Mouse (Mus musculus): ENCODE measurements around the gene Clba1. TPM values are rescaled to one million over a fixed set of nuclear protein-coding genes. Genes with fewer than 3 reads are reported as not detected.

Gene Clba1
- polyA plus RNA-seq, 1 experiment from 2014 or later, result 6.4 TPM

DNA sequence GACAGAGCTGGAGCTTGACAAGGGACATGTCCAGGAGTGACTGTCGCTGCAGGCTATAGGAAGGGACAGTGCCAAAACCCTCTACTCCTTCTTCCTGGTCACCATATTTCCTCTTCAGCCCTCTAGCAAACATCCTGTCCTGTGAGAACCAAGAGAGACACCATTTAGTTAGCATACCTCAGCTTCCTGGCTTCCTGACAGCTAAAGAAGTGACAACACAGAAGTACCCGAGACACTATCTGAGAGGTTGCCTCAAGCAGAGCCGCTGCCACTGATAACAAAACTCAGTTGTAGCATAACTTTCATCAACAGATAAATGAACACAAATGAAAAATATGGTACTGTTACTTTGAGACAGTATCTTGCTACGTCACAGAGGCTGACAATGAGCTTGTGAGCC is 13.2 kb downstream of the Clba1 start:
- ATAC-seq (ENCODE audit: insufficient number of reproducible peaks, low FRiP score, low TSS enrichment, low read depth), result no peak
- H3K27ac ChIP-seq, result no peak overlapping the region
- 77% methylated on average over 4 of the region's 4 CpGs for WGBS

DNA sequence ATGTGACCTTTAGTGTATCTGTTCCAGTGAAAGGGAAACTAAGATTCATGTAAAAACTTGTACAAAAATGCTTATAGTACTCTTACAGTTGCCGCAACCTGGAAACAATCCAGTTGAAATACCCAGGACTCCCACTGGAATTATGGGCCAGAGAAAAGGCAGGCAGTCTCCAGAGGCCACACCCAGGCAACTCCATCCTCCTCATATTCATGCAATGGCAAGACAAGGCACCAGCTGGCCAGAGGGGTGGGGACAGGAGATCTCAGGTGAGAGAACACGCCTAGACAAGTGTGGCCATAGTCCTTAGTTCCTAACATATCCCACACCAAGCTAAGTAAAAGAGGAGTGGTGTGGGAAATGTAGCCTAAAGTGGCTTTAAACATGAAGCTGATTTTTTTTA is 13.9 kb downstream of the Clba1 start:
- WGBS, result 66% methylated on average over 2 of the region's 2 CpGs
- peaks cover 73% of the 10 kb centered on the region for H3K36me3 ChIP-seq
- H3K4me1 ChIP-seq, result peaks cover 33% of the 10 kb centered on the region
- ATAC-seq (ENCODE audit: insufficient number of reproducible peaks, low FRiP score, low TSS enrichment, low read depth), result no peak
- no peak overlapping the region for H3K9ac ChIP-seq
- H3K27me3 ChIP-seq, result no peaks in the 10 kb centered on the region
- no peak overlapping the region for H3K4me3 ChIP-seq
- H3K9me3 ChIP-seq, result no peaks in the 10 kb centered on the region
- H3K27ac ChIP-seq, result 0 out of 2 replicates have a peak overlapping the region, but pooled peaks have one; percentile 51
- no peak overlapping the region for H3K4me2 ChIP-seq

More for the DNA sequence above, 13.2 kb downstream of the Clba1 start:
- Histone ChIP-seq H3K9me3 (no peaks in the 10 kb centered on the region), H3K9ac (no peak overlapping the region), H3K4me1 (peaks cover 26% of the 10 kb centered on the region), H3K36me3 (peaks cover 73% of the 10 kb centered on the region), H3K4me3 (no peak overlapping the region), H3K4me2 (no peak overlapping the region), H3K27me3 (no peaks in the 10 kb centered on the region)

DNA sequence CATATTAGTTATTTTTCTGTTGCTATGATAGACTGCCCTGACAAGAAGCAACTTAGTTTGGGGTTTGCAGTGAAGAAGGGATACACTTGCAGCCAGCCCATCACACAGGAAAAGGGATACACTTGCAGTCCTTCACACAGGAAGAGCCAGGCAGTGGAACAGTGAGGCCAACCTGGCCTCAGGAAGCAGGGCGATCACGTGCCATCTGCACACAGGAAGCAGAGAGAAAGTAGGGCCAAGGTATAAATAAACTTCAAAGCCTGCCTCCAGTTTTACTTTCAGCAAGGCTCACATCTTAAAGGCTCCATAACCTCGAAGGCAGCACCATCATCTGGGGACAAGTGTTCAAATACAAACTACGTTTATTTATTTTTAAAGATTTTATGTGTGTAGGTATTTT is 14.5 kb downstream of the Clba1 start:
- peak overlapping the region; percentile 48 for H3K27ac ChIP-seq

GRCm38 (mm10) chr12:112825901-112826300 is 17.2 kb downstream of the Clba1 start:
- ATAC-seq (ENCODE audit: insufficient number of reproducible peaks, low FRiP score, low TSS enrichment, low read depth), result no peak
- no peaks in the 10 kb centered on the region for H3K9me3 ChIP-seq
- H3K4me2 ChIP-seq, result no peak overlapping the region
- 75% methylated on average over 5 of the region's 5 CpGs for WGBS
- H3K27me3 ChIP-seq, result no peaks in the 10 kb centered on the region
- H3K36me3 ChIP-seq, result peaks cover 45% of the 10 kb centered on the region
- H3K27ac ChIP-seq, result 0 out of 2 replicates have a peak overlapping the region, but pooled peaks have one; percentile 7
- no peak overlapping the region for H3K9ac ChIP-seq
- peaks cover 47% of the 10 kb centered on the region for H3K4me1 ChIP-seq
- no peak overlapping the region for H3K4me3 ChIP-seq

More for the DNA sequence above, 14.5 kb downstream of the Clba1 start:
- Histone ChIP-seq H3K9ac (no peak overlapping the region), H3K27me3 (no peaks in the 10 kb centered on the region), H3K4me2 (no peak overlapping the region), H3K36me3 (peaks cover 70% of the 10 kb centered on the region), H3K4me1 (peaks cover 39% of the 10 kb centered on the region), H3K4me3 (no peak overlapping the region), H3K9me3 (no peaks in the 10 kb centered on the region)
- ATAC-seq (ENCODE audit: insufficient number of reproducible peaks, low FRiP score, low TSS enrichment, low read depth), result no peak
- 65% methylated on average over 4 of the region's 4 CpGs for WGBS

DNA sequence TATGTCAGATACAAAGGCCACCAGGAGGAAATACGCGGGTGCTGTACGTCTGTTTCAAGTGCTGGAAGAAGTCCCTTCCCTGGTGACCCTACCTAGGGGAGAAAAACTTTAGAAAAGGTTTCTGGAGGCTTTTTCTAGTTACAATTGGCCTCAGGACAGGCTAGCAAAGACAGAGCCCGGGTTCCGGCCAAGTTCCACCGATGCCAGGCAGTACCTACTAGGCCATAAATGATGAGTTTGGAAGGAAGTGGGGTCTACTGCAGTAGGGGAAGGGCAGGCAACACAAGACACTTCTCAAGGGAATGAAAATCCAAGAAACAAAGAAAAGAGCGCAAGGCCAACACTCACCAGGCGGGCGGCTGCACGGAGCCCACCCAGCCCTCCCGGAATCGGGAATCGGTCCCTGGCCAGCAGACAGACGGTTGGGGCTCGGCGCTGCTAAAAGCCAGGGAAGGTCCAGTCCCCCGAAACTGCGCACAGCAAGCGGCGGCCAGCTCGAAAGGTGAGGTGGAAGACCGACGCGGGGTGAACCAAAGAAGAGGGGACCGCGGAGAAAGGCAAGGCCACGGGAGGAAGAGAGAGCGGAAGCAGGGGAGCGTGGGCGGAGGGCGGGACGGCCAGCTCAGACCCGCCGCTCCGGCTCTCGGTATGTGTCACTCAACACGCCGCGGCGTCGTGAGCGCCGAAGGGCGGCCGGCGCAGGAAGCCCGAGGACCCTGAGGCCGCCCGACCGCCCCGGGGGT is 19.9 kb downstream of the Clba1 start:
- peak overlapping the region; percentile 86 for H3K4me3 ChIP-seq
- no peaks in the 10 kb centered on the region for H3K27me3 ChIP-seq
- H3K4me1 ChIP-seq, result peaks cover 45% of the 10 kb centered on the region
- peak overlapping the region; percentile 89 for H3K27ac ChIP-seq
- peak overlapping the region; percentile 58 for H3K4me2 ChIP-seq
- peak overlapping the region; percentile 87 for H3K9ac ChIP-seq
- H3K9me3 ChIP-seq, result no peaks in the 10 kb centered on the region
- under 1% methylated on average over 47 of the region's 51 CpGs for WGBS
- peaks cover 37% of the 10 kb centered on the region for H3K36me3 ChIP-seq
- peak; percentile 71 for ATAC-seq (ENCODE audit: insufficient number of reproducible peaks, low FRiP score, low TSS enrichment, low read depth)

DNA sequence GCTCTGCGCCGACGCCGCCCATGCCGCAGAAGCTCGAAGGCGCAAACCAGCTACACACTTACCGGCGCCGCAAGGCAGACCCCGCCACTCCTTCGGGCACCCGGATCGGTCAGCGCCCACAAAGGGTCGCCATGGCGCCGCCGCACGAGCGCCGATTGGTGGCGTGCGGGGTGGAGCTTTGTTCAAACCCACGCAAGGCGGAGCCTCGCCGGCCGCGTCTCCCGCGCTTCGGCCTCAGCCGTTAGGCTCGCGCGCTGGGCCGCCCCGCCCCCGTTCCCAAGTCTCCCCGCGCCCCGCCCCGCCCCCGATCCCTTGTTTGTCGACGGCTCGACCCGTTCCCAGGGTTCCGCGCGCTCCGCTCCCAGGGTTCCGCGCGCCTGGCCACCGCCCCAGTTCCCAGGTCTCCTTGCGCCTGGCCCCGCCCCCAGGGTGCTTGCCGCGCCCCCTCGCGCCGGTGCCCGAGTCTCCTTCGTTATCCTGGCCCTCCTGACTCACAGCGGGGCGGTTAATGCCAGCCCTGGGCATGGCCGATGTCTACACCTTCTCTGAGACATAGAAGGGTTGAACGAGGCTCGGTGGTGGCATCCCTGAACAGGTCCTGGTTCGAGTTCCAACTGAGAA is 20.6 kb downstream of the Clba1 start, which contains the start of gene Cdca4:
TSS of gene Cdca4 (minus strand) at position 180 of the 621 bp plus-strand sequence.
- 1% methylated on average over 68 of the region's 72 CpGs for WGBS
- H3K4me2 ChIP-seq, result peak within 1 kb of the TSS; percentile 59
- peaks cover 30% of the 10 kb centered on the region for H3K36me3 ChIP-seq
- peak; percentile 97 for ATAC-seq (ENCODE audit: insufficient number of reproducible peaks, low FRiP score, low TSS enrichment, low read depth)
- no peaks in the 10 kb centered on the region for H3K9me3 ChIP-seq
- peak within 1 kb of the TSS; percentile 86 for H3K4me3 ChIP-seq
- H3K27ac ChIP-seq, result peak within 1 kb of the TSS; percentile 89
- H3K9ac ChIP-seq, result peak within 1 kb of the TSS; percentile 87
- H3K4me1 ChIP-seq, result peaks cover 42% of the 10 kb centered on the region
- H3K27me3 ChIP-seq, result no peaks in the 10 kb centered on the region

DNA sequence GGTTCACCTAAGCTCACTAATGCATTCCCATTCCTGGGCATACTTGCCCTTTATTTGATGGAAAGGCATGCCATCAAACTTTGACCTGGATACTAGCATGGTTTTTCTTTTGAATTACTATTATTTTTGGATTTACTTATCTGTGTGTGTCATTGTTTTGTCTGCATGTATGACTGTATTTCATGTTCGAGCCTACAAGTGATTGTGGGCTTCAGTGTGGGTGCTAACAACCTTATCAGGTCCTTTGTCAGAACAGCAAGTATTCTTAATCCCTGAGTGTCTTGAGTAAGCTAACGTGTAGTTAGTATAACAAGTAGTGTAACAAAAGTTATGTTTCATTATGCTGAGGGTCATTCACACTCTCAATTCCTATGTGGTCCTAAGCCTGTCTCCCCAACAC is 21.4 kb downstream of the Clba1 start:
- H3K9me3 ChIP-seq, result no peaks in the 10 kb centered on the region
- peak overlapping the region; percentile 56 for H3K9ac ChIP-seq
- H3K4me3 ChIP-seq, result peak overlapping the region; percentile 86
- H3K27ac ChIP-seq, result peak overlapping the region; percentile 59
- H3K36me3 ChIP-seq, result peaks cover 23% of the 10 kb centered on the region
- no peak for ATAC-seq (ENCODE audit: insufficient number of reproducible peaks, low FRiP score, low TSS enrichment, low read depth)
- WGBS, result 30% methylated on average over 2 of the region's 2 CpGs
- peaks cover 36% of the 10 kb centered on the region for H3K4me1 ChIP-seq
- no peaks in the 10 kb centered on the region for H3K27me3 ChIP-seq
- peak overlapping the region; percentile 59 for H3K4me2 ChIP-seq

DNA sequence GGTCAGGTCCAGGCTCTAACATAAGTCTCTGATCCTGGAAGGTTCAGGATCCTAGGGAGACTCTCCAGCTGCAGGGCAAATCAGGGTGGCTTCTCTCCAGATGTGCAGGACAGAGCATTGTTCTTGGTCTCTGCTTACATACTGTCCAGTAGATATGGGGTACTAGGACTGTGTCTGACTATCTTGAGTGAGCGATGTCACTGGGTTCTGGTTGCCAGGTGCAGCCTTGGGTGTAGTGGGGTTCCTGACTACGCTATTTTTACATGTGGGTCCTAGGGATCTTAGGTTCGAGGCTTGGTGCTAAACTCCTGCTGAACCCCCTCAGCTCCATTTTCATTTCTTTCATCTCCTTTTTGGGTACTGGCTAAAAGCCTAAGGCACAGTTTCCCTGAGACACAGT is 21.8 kb downstream of the Clba1 start:
- H3K9me3 ChIP-seq, result no peaks in the 10 kb centered on the region
- no peaks in the 10 kb centered on the region for H3K27me3 ChIP-seq
- no peak for ATAC-seq (ENCODE audit: insufficient number of reproducible peaks, low FRiP score, low TSS enrichment, low read depth)
- peak overlapping the region; percentile 59 for H3K4me2 ChIP-seq
- H3K36me3 ChIP-seq, result peaks cover 23% of the 10 kb centered on the region
- 79% methylated on average over 3 of the region's 3 CpGs for WGBS
- H3K4me1 ChIP-seq, result peaks cover 36% of the 10 kb centered on the region
- H3K4me3 ChIP-seq, result peak overlapping the region; percentile 86
- H3K27ac ChIP-seq, result no peak overlapping the region
- H3K9ac ChIP-seq, result peak overlapping the region; percentile 56

- no peak for ATAC-seq (ENCODE audit: insufficient number of reproducible peaks, low FRiP score, low TSS enrichment, low read depth)
- 94% methylated on average over 5 of the region's 5 CpGs for WGBS
- no peak overlapping the region for H3K4me3 ChIP-seq
- H3K4me2 ChIP-seq, result no peak overlapping the region
- no peaks in the 10 kb centered on the region for H3K9me3 ChIP-seq
- no peak overlapping the region for H3K9ac ChIP-seq
- no peaks in the 10 kb centered on the region for H3K27me3 ChIP-seq
- H3K36me3 ChIP-seq, result peaks cover 9% of the 10 kb centered on the region
- H3K4me1 ChIP-seq, result peaks cover 21% of the 10 kb centered on the region
- H3K27ac ChIP-seq, result no peak overlapping the region
These were observed 23.7 kb downstream of the Clba1 start for GRCm38 (mm10) chr12:112832411-112832810.

DNA sequence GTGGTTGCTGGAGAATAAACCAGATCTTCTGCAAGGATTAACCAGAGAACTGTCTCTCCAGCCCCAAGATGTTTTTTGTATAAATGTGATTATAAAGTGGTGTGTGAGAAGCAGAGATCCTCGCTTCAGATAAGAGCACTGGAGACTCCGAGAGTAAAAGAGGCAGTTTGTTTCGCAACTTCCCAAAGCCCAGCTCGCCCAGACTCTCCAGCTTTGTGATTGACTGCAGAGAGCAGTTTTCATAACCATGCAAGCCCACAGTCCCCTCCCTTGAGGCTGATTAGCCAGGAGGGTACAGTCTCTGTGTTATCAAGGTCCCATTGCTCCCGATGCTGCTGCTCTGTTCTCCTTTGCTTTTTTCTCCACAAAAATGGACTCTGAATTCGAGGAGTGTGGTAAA is 24.8 kb downstream of the Clba1 start:
- H3K4me1 ChIP-seq, result peaks cover 12% of the 10 kb centered on the region
- H3K9me3 ChIP-seq, result no peaks in the 10 kb centered on the region
- 77% methylated on average over 6 of the region's 6 CpGs for WGBS
- no peaks in the 10 kb centered on the region for H3K27me3 ChIP-seq
- H3K36me3 ChIP-seq, result peaks cover 4% of the 10 kb centered on the region
- ATAC-seq (ENCODE audit: insufficient number of reproducible peaks, low FRiP score, low TSS enrichment, low read depth), result no peak
- no peak overlapping the region for H3K4me2 ChIP-seq
- no peak overlapping the region for H3K4me3 ChIP-seq
- no peak overlapping the region for H3K9ac ChIP-seq
- no peak overlapping the region for H3K27ac ChIP-seq

DNA sequence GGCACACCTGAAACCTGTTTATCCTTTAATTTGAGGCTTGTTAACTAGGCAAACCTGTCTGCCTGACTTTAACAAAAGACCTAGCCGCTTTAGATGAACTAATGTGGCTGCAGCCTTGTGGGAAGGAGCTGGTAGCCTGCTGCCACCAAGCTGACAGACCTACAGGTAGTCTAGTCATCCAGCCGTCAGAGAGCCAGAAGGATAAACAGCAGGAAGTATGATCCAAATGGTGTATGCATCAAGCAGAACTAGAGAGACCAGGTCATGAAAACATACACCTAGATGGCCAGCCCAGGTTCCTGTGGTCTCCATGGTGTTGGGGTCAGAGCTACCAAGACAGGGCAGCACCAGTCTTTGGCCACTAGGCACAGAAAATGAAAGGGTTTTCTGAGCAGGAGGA is 26.3 kb downstream of the Clba1 start:
- 48% methylated on average over 2 of the region's 2 CpGs for WGBS
- Histone ChIP-seq H3K4me3 (no peak overlapping the region), H3K9ac (no peak overlapping the region), H3K36me3 (peaks cover 4% of the 10 kb centered on the region), H3K4me1 (peaks cover 12% of the 10 kb centered on the region), H3K9me3 (no peaks in the 10 kb centered on the region), H3K27ac (no peak overlapping the region), H3K27me3 (no peaks in the 10 kb centered on the region), H3K4me2 (no peak overlapping the region)
- ATAC-seq (ENCODE audit: insufficient number of reproducible peaks, low FRiP score, low TSS enrichment, low read depth), result no peak
